Mouse (Mus musculus): ENCODE results near the gene Fdxacb1.

Fdxacb1 gene

DNA sequence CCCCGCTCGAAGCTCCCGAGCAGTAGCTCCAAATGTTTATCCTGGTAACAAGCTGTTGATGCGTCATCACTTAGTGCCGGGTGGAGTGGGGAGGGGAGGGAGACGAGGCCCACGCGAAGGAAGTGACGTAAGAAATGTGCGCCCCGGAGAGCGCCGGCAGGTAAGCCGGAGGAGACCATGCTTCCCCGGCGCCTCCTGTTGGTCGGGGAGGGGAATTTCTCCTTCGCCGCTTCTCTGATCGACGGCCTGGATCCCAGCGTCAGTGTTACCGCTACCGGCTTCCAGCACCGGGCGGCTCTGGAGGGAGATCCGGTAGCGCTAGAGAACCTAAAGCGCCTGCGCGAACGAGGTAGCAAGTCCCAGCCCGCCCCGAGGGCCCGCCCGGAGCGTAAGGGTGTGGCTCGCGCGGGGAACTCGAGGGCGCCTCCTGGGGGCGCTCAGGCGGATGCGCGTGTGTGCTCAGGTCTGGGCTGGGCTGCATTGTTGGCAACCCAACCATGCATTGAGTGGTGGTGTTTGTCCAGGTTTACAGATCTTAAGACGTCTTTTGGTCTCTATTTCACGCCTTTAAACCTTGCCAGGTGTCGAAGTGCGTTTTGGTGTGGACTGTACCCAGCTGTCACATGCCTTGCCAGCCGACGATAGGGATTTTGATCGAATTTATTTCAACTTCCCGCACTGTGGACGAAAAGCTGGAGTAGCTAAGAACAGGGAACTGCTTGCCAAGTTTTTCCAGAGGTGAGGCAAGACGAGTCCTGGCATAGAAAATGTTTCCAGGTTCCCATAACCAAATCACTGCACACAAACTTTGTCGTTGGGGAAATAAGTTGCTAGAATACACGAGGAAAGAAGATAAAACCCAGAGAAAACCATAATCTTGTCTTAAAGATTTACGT is at the start of gene Fdxacb1:
Fdxacb1 (plus strand) TSS at position 130 of the 896 bp plus-strand sequence.
- in situ Hi-C loops (cut with MboI, MseI) = no loop called here

DNA sequence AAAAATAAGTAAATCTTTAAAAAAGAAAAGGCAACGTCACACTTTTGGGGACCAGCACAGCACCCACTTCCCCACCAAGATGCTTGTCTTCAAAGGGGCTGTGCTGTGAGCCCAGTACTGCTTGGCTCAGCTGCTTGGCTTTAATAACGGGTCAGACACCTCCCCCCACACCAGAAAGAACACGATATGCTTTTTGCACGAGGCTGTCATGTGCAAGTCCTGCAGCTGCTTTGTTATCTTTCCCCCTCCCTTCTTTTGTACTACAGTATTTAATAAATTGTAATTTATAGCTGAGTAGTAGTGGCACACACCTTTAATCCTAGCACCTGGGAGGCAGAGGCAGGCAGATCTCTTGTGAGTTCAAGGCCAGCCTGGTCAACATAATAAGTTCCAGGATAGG is 49.2 kb upstream of the Fdxacb1 start:
- in situ Hi-C loops (cut with MboI, MseI) = no loop called here

DNA sequence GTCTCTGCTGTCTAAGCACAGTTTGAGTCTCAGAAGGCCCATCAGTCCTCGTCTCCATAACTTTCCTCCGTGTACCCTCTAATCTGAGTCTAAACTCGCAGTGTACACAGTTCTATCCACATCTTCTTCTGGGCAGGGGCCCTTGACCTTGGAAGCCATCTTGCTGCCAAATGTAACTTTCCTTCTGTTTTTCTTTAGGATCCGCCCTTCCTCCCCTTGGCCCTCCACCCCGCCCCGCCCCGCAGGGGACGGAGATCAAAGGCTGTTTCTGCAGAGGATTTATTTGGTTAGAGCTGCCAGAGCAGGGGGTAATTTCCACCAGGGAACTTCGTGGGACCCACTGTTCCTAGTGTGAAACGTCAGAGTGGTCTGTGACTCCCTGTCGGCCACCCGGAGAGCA is 47.0 kb upstream of the Fdxacb1 start:
- in situ Hi-C loops (cut with MboI, MseI) = no loop called here

DNA sequence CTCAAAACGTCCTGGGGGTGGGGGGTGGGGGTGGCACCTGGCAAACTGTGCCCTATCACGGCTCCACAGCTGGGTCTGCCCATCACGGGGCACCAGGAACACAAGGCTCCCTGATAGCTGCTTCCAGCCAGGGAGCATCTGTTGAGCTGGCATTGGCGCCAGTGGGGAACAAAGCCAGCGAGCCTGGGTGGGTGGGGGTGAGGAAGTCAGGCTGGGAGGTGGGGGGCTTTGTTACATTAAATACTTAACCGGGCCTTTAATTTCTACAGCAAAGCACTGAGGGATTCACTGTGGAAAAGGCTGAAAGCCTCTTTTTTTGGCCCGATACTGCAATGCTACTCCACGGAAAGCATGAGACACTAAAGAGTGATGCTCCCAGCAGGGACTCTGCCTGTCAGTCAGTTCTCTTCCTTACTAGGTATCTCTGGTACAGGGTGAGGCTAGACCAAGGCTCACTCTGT is 45.6 kb upstream of the Fdxacb1 start:
- in situ Hi-C loops (cut with MboI, MseI) = no loop called here

DNA sequence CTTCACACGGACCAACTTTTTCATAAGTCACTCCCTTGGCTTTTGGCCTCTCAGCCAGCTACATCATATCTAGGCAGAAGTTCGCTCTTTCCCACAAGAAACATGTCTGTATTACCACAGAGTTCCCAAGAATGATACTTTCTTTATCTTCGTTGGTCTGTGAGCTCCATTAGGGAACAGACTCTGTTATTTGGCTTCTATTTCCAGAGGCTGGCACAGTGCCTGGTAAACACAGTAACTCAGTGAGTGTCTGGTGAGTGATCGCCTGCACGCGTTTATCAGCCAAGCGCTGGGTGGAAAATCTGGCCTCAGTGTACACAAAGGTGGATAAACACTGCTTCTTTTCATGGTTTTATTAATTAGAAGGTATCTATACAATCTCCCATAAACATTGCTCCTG is 44.6 kb upstream of the Fdxacb1 start:
- in situ Hi-C loops (cut with MboI, MseI) = no loop called here

DNA sequence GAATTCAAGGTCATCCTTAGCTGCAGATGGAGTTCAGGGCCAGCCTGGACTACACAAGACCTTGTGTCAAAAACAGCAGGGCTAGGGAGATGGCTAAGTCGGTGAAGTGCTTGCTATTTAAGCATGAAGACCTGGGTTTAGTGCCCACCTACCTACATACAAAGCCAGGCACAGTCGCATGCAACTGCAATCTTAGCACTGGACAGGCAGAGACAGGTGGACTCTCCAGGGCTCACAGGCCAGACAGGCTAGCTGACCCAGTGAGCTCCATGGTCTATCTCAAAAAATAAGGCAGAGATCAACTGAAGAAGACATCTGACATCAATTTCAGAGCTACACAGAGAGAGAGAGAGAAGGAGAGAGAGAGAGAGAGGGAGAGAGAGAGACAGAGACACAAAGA is 43.9 kb upstream of the Fdxacb1 start:
- in situ Hi-C loops (cut with MboI, MseI) = no loop called here

DNA sequence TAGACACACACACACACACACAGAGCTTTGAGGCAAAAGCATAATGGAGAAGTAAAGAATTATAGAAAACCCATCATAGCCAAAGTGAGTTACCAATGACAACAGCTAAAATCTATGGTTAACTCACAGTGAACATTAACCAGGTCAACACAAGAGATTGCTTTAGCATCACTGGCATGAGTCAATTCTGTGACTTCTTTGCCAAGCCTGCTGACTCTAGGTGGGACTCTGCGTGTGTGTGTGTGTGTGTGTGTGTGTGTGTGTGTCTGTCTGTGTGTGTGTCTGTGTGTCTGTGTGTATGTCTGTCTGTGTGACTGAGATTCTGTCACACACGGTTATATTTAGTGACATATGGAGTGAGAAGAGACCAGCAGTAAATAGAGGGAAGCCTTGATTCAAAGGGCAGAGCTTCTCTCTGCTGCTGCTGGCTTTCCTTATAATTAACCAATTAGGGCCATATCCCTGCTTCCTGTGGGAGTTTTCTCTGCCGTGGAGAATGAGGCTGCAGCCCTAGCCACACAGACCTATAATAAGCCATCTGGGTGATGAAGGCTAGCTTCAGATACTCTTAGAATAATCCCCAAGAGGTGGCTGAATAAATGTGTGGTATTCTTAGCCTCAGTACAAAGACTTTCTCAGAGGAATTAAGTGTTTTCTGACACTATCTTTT is 43.2 kb upstream of the Fdxacb1 start:
- in situ Hi-C loops (cut with MboI, MseI) = no loop called here

DNA sequence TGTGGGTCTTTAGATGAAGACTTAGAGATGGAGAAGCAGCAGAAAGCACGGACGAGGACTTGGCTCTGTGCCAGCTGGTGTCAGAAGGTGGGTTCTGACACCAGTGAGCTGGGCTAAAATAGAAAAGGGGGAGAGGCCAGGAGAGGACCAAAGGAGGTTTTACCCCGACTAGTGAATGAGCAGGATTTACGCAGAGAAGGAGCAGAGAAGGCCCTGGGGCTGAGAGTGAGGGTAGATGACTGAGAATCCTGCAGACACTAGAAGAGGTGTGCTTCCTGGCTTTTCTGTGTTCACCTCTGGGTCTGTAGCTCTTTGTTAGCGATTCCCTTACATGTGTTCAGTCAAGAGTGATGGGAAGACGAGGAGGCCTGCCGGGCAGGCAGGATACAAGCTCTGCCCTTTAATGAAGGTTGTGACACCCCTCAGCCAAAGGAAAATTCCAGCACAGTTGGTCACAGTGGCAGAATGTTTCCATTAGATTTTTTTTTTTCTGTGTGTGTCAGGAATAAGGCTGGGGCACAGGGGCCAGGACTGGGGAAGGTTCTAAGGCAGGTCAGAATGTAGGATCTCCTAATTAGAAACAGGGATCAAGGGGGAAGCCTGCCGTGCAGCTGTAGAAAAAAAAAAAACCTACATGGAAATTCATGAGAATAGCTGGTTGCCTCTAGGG is 42.0 kb upstream of the Fdxacb1 start:
- in situ Hi-C loops (cut with MboI, MseI) = no loop called here

DNA sequence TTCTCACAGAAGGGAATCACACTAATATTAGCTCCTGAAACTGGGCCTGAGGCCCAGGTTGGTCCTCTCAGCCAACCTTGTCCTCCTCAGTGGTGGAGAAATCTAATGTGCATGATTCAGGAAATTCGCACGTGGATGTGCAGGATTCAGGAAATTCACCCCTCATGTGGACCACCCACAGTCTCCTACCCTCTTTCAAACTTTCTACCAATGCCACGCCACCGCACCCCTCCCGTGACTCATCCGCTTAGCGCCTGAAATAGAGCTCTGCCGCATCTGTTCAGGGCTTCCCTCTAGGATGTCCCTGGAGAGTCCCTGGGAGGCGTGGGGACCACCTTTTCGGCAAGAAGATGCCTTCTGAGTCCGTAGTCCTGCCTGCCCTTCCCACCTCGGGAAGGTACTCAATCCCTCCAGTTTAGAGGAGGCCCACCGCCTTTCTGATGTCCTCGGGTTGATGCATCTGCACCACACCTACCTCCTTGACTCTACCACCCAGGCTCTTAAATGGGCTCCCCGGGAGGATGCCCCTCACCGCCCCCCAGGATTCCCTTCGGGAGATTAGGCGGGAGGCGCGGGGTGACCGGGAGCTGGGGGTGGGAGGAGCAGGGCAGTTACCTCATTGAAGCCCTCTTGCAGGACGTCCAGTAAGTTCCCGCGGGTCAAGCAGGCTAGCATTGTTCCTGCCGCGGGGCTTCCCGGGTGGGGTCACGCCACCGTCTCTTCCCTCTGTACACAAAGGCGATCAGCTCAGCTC is 40.7 kb upstream of the Fdxacb1 start:
- in situ Hi-C loops (cut with MboI, MseI) = no loop called here

DNA sequence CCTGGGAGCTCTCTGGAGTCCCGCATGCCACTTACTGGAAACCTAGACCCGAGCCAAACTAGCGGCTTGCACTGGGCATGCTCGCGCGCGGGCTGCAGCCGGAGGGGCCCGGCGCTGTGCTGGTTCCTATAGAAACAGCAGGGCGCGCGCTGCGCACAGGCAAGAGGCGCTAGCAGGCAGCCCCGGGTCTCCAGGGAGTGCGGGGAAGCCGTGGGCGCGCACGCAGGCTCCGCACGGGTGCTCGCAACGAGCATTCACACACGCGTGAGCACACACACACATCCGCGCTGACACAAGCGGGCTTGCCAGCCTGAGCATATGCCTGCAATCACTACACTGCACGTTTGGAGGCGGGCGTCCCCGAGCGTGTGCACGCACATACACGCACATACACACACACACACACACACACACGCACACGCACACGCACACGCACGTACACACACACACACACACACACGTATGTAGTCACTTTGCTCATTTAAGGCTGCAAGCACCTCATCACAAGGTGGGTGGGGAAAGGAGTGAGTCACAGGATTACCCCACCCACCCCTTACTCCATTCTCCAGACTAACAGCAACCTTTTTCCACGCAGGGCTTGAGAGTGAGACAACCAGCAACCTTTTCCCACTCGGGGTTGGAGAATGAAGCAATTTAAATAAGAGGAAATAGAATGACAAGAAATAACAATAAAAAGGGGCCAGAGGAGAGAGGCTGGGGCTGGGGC is 39.9 kb upstream of the Fdxacb1 start:
- in situ Hi-C loops (cut with MboI, MseI) = no loop called here

DNA sequence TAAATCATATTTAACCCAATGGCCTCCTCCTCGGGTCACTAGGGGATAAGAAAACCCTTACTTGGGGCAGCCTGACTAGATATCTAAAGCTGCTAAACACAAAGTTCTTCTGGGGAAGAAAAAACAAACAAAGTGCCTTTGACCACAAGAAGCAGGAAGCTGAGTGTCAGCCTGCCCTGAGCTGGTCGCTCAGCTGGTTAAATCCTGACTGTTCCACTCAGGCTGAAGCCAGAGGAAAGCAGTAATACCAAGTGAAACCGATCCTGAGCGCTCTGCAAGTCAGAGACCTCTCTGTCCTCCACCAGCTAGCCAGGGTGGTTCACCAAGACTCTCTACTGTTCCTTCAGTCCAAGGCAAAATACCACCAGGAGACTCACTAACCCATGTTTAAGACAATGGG is 38.4 kb upstream of the Fdxacb1 start:
- in situ Hi-C loops (cut with MboI, MseI) = no loop called here

DNA sequence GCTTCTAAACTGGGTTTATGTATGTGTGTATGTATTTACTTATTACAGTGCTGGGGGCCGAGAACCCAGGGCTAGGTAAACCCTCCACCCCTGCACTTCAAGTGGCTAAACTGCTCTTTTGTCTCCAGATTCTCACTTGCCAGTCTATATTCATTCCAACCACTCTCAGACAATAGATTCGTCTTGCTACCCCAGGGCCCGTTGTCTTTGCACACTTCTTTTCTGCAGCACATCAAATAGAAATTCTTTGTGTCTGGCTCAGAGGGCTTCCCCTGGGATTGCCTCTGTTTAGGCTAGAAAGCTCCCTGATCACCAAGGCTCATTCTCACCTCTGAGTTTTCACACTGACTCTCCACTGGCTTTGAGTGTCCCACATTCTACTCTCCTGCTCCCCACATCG is 35.5 kb upstream of the Fdxacb1 start:
- in situ Hi-C loops (cut with MboI, MseI) = no loop called here

DNA sequence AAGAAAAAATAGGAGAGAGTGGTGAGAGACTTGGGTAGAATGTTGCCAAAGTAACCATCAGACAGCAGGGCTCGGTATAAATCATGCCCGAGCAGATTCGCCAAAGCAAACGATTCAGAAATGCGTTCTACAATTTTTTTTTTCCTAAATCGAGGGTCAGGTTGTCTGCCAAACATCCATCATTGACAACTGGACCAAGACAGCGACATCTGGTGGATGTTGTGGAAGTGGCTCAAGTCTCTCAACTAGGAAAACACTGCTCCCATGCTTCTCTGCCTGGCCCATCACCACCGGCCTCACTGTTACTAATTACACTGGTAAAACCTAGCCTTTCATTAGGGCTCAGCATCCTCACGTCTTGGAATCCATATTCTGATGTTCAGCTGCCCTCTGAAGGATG is 33.0 kb upstream of the Fdxacb1 start:
- in situ Hi-C loops (cut with MboI, MseI) = no loop called here

DNA sequence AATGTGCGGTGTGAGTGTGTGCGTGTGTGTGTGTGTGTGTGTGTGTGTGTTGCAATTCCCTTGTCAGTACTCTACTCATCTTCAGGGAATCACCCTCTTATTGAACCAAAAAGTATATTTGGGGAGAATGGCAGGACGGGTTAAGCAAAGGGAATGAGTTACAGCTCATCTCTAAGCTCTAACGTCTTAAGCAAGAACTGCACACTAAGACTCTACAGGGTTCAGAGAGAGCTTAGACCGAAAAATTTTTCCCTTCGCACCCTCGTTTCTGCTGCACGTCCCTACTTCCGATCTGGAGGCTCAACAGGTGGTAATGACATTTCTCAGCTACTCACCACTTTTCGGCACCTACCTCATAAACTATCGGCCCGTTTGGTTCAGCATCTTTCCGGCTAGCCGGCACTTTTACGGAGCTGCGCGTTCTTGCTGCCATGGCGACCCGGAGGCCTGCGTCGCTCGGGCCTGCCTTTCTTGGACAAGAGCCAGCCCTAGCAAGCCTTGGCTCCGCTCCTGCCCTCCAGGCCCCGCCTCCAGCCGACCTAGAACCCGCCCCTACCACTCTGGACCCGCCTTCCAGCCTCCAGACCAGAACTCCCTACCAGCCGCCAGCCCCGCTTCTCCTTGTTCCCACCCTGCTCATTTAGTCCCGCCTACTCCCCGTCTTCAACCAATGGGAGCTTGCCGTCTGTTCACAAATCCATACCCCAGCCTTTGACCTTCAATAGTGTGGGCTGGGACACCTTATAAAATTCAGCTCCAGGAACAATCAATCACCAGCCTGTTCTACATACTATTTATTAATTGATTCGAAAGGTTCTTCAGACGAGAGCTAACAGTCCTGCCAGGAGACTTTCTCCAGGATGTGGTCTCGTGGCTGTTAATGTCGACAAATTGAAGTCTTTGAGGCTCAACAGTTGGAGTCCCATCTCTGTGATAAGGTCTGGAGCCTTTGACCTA is 28.8 kb upstream of the Fdxacb1 start, which contains the start of gene Dixdc1:
Dixdc1 (minus strand) TSS at position 604 of the 957 bp plus-strand sequence.
- in situ Hi-C loops (cut with MboI, MseI) = no loop called here

DNA sequence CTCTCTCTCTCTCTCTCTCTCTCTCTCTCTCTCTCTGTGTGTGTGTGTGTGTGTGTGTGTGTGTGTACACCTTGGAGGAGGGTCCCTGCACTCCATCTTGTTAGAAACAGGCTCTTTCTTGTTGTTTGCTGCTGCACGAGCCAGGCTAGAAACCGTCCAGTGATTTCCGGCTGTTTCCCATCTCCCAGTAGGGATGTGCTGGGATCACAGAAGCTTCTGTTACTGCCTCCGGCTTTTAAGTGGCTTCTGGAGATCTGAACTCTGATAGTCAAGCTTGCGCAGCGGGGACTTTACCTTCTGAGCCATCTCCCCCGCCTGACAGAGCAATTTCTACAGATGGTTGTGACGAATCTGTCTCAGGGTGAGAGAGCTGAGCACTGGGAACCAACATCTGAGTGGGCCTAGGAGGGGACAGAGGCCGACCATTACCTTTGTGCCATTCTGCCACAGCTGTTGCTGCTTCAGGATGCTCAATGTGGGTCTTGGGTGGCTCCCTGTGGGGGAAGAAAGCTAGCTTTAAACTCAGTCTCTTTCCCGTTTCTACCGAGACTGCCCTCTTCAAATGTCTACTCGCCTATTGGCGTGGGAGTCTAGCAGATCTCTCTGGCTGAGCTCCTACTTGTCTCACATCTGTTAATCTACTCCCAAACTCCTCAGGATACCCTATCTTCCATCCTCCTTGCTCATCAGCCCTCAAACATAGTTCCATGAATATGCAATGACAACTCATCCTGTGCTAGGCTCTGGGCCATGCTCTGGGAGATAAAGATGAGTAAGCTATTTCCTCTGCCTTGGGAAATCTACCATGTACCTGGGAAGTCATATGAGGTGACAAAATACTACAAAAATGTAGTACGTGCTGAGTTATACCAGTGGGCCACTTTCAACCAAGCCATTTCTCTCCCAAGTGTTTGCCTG is 26.9 kb upstream of the Fdxacb1 start:
- in situ Hi-C loops (cut with MboI, MseI) = no loop called here

DNA sequence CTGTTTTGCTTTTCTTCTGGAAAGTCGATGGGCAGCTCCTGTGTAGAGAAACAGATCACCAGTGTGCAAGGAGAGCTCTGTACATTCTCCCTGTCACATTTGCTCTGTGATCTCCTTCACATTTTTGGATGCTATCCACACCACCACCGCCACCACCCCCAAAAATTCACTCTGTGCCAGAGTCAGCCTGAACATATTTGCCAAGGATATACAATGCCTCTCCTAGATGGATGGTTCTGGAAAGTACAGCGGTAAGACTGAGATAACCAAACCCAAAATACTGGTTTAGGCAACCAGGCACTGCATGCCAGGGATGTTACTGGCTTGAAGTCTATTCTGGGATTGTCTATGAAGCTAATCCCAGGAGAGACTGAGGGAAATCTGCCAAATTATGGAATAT is 25.8 kb upstream of the Fdxacb1 start:
- in situ Hi-C loops (cut with MboI, MseI) = no loop called here

DNA sequence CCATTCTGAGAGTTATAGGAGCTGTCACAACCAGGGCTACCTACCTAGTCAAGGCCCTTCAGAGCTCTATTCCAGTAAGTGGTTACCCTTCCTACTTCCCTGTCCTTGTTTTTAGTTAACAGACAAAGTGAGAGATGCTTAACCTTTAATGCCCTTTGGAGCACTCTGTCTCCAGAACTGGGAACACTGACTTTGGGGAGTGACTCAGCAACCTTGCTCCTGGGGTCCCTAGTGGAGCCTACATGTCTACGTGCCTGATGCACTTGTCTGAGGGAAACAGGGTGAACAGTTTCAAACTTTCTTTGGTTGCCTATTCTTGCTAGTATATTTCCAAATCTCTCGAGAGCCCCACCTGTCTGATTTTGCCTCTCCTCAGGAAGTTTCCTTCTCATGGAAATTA is 25.3 kb upstream of the Fdxacb1 start:
- in situ Hi-C loops (cut with MboI, MseI) = no loop called here

DNA sequence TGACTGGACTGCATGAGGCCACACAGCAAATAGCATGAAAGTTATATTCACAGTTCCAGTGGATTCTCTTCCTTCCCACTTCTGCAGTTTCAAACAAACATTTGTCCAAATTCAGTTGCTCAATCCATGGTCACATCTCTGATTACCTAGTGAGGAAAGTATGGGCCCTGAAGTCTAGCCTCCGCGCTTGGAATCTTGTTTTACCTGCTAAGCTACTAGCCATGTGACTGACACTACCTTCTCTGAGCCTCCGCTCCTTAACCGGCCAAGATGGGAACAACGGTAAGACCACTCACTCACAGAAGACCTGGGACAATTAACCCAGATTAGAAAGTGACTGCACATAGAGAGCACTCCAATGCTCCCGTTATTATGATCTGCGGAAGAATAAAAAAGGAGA is 22.2 kb upstream of the Fdxacb1 start:
- in situ Hi-C loops (cut with MboI, MseI) = no loop called here

DNA sequence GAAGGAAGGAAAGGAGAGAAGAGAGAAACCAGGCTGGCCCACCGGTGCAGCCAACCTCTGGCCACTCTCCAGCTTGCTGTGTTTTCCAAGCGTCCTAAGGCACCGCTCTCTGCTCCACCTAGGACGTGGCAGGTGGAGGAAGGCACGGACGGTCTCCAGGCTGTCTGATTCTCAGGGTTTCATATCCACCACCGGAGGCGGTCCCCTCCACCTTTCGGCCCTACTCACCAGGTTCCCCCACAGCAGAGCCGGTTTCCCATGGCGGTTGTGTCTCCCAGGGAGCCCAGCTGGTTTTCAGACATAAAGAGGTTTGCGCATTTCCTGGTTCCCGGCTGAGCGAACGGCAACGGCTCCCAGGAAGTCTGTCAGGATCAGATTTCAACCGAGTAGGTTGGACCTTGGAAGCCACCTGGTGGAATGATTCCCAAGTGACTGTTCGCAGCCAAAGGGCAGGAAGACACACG is 21.8 kb upstream of the Fdxacb1 start, which contains the start of gene 2310030G06Rik:
2310030G06Rik (minus strand) TSS at position 323 of the 464 bp plus-strand sequence.
- in situ Hi-C loops (cut with MboI, MseI) = no loop called here
